Mouse (Mus musculus): ENCODE data around the gene Dennd6a. TPM values are rescaled to one million over a fixed set of nuclear protein-coding genes. Genes with fewer than 3 reads are reported as not detected.
"Not testable (repeated sequence)": the region's sequence is repeated elsewhere in the genome, so short reads cannot be mapped to it uniquely, and the experiment has no call there.

Gene Dennd6a
- polyA plus RNA-seq, 1 experiment from 2014 or later = 18.3 TPM

- no peaks in the 10 kb centered on the region for H3K9me3 ChIP-seq
- H3K9ac ChIP-seq = no peak overlapping the region
- H3K36me3 ChIP-seq = peaks cover 44% of the 10 kb centered on the region
- no peak overlapping the region for H3K27ac ChIP-seq (replicated peaks)
- 92% methylated on average over 3 of the region's 3 CpGs for WGBS
- no peak for ATAC-seq (ENCODE audit: low FRiP score, low read depth)
- H3K4me3 ChIP-seq = no peak overlapping the region
- H3K4me1 ChIP-seq (replicated peaks) = peaks cover 8% of the 10 kb centered on the region
- no peaks in the 10 kb centered on the region for H3K27me3 ChIP-seq
- H3K4me2 ChIP-seq = no peak overlapping the region
Observed at GRCm38 (mm10) chr14:26662016-26662415, 88.4 kb downstream of the Dennd6a start.

- WGBS = 93% methylated on average over 2 of the region's 2 CpGs
- peaks cover 41% of the 10 kb centered on the region for H3K36me3 ChIP-seq
- no peak overlapping the region for H3K4me3 ChIP-seq
- no peak for ATAC-seq (ENCODE audit: low FRiP score, low read depth)
- H3K27me3 ChIP-seq = no peaks in the 10 kb centered on the region
- no peak overlapping the region for H3K27ac ChIP-seq (replicated peaks)
- H3K4me2 ChIP-seq = no peak overlapping the region
- peaks cover 13% of the 10 kb centered on the region for H3K4me1 ChIP-seq (replicated peaks)
- H3K9me3 ChIP-seq = no peaks in the 10 kb centered on the region
- H3K9ac ChIP-seq = no peak overlapping the region
Observed at GRCm38 (mm10) chr14:26662488-26662887, 88.8 kb downstream of the Dennd6a start.

GRCm38 (mm10) chr14:26663851-26664250 lies 90.2 kb downstream of the Dennd6a start:
- no peak overlapping the region for H3K4me2 ChIP-seq
- 93% methylated on average over 2 of the region's 2 CpGs for WGBS
- ATAC-seq (ENCODE audit: low FRiP score, low read depth) = no peak
- peaks cover 24% of the 10 kb centered on the region for H3K4me1 ChIP-seq (replicated peaks)
- no peaks in the 10 kb centered on the region for H3K9me3 ChIP-seq
- H3K9ac ChIP-seq = no peak overlapping the region
- H3K36me3 ChIP-seq = peaks cover 33% of the 10 kb centered on the region
- H3K27me3 ChIP-seq = no peaks in the 10 kb centered on the region
- H3K4me3 ChIP-seq = no peak overlapping the region
- H3K27ac ChIP-seq (replicated peaks) = no peak overlapping the region

- Histone ChIP-seq H3K9me3 (no peaks in the 10 kb centered on the region), H3K9ac (peak overlapping the region; percentile 70), H3K4me1 (replicated peaks) (peaks cover 31% of the 10 kb centered on the region), H3K4me2 (peak overlapping the region; percentile 95), H3K36me3 (peaks cover 22% of the 10 kb centered on the region), H3K27me3 (no peaks in the 10 kb centered on the region), H3K27ac (replicated peaks) (no peak overlapping the region), H3K4me3 (peak overlapping the region; percentile 98)
- 25% methylated on average over 6 of the region's 6 CpGs for WGBS
- no peak for ATAC-seq (ENCODE audit: low FRiP score, low read depth)
Observed at GRCm38 (mm10) chr14:26667991-26668370, 94.3 kb downstream of the Dennd6a start.

- ATAC-seq (ENCODE audit: low FRiP score, low read depth) = peak; percentile 37; the same call in 1 of the 2 replicates
- Histone ChIP-seq H3K9me3 (no peaks in the 10 kb centered on the region), H3K9ac (peak overlapping the region; percentile 70), H3K36me3 (peaks cover 19% of the 10 kb centered on the region), H3K4me1 (replicated peaks) (peaks cover 31% of the 10 kb centered on the region), H3K4me2 (peak overlapping the region; percentile 95), H3K27me3 (no peaks in the 10 kb centered on the region), H3K27ac (replicated peaks) (peak overlapping the region; percentile 93), H3K4me3 (peak overlapping the region; percentile 98)
- WGBS = 1% methylated on average over 73 of the region's 73 CpGs
Observed at GRCm38 (mm10) chr14:26668371-26669291, 95.0 kb downstream of the Dennd6a start.

GRCm38 (mm10) chr14:26669292-26670073 lies 95.8 kb downstream of the Dennd6a start, which contains the start of gene Pde12:
Gene Pde12 (minus strand): TSS chr14:26669883.
- Histone ChIP-seq H3K4me2 (peak within 1 kb of the TSS; percentile 95), H3K9ac (peak within 1 kb of the TSS; percentile 70), H3K4me3 (peak within 1 kb of the TSS; percentile 98), H3K4me1 (replicated peaks) (peaks cover 31% of the 10 kb centered on the region), H3K9me3 (no peaks in the 10 kb centered on the region), H3K36me3 (peaks cover 13% of the 10 kb centered on the region), H3K27ac (replicated peaks) (peak within 1 kb of the TSS; percentile 93), H3K27me3 (no peaks in the 10 kb centered on the region)
- WGBS = under 1% methylated on average over 64 of the region's 70 CpGs
- ATAC-seq (ENCODE audit: low FRiP score, low read depth) = peak; percentile 96

GRCm38 (mm10) chr14:26670964-26671363 lies 97.3 kb downstream of the Dennd6a start:
- Histone ChIP-seq H3K4me3 (no peak overlapping the region), H3K4me2 (peak overlapping the region; percentile 95; the same call in 1 of the 2 replicates), H3K27ac (replicated peaks) (no peak overlapping the region), H3K36me3 (peaks cover under 1% of the 10 kb centered on the region; the same call in 1 of the 2 replicates), H3K9ac (no peak overlapping the region), H3K9me3 (no peaks in the 10 kb centered on the region), H3K4me1 (replicated peaks) (peaks cover 31% of the 10 kb centered on the region), H3K27me3 (no peaks in the 10 kb centered on the region)
- ATAC-seq (ENCODE audit: low FRiP score, low read depth) = no peak

GRCm38 (mm10) chr14:26671870-26672615 lies 98.4 kb downstream of the Dennd6a start:
- not testable (repeated sequence) for H3K27me3 ChIP-seq; H3K36me3 ChIP-seq; H3K27ac ChIP-seq (replicated peaks); H3K9ac ChIP-seq; ATAC-seq (ENCODE audit: low FRiP score, low read depth); H3K4me3 ChIP-seq; H3K9me3 ChIP-seq; H3K4me2 ChIP-seq
- peaks cover 23% of the 10 kb centered on the region for H3K4me1 ChIP-seq (replicated peaks)
- 73% methylated on average over 17 of the region's 17 CpGs for WGBS

GRCm38 (mm10) chr14:26674476-26675169 lies 101.0 kb downstream of the Dennd6a start:
- H3K4me3 ChIP-seq; H3K36me3 ChIP-seq; H3K4me1 ChIP-seq (replicated peaks); H3K27me3 ChIP-seq; H3K27ac ChIP-seq (replicated peaks); H3K9ac ChIP-seq; H3K4me2 ChIP-seq; ATAC-seq (ENCODE audit: low FRiP score, low read depth); H3K9me3 ChIP-seq: not testable (repeated sequence)
- WGBS = 95% methylated on average over 2 of the region's 2 CpGs

GRCm38 (mm10) chr14:26675371-26675770 lies 101.7 kb downstream of the Dennd6a start:
- H3K4me1 ChIP-seq (replicated peaks) = peaks cover 5% of the 10 kb centered on the region
- H3K27me3 ChIP-seq = no peaks in the 10 kb centered on the region
- no peak overlapping the region for H3K27ac ChIP-seq (replicated peaks)
- H3K36me3 ChIP-seq = no peaks in the 10 kb centered on the region
- H3K4me2 ChIP-seq = no peak overlapping the region
- H3K4me3 ChIP-seq = no peak overlapping the region
- WGBS = 14% methylated on average over 12 of the region's 12 CpGs
- H3K9ac ChIP-seq = no peak overlapping the region
- no peaks in the 10 kb centered on the region for H3K9me3 ChIP-seq
- no peak for ATAC-seq (ENCODE audit: low FRiP score, low read depth)

- Histone ChIP-seq H3K4me1 (replicated peaks) (peaks cover under 1% of the 10 kb centered on the region; the same call in 1 of the 2 replicates), H3K36me3 (no peaks in the 10 kb centered on the region), H3K9me3 (no peaks in the 10 kb centered on the region), H3K4me2 (no peak overlapping the region), H3K27me3 (no peaks in the 10 kb centered on the region), H3K9ac (no peak overlapping the region), H3K4me3 (no peak overlapping the region), H3K27ac (replicated peaks) (no peak overlapping the region)
- 84% methylated on average over 5 of the region's 5 CpGs for WGBS
- ATAC-seq (ENCODE audit: low FRiP score, low read depth) = no peak
Observed at GRCm38 (mm10) chr14:26675791-26676190, 102.1 kb downstream of the Dennd6a start.

Data from hindbrain, embryonic 15.5 days (tissue).